Mouse (Mus musculus) Patski (cell line): Measurements from ENCODE around the gene Rpl10-ps3. TPM values are rescaled to one million over a fixed set of nuclear protein-coding genes. Genes with fewer than 3 reads are reported as not detected.

ENCODE experiments used
- ATAC-seq: fragments of 100-300 bp; one replicate; pipeline ENCODE4 v1.8.0; 2021
- CTCF ChIA-PET: fragments of 350-600 bp; sonication (Branson Sonifier 250); formaldehyde crosslinking; loops from one replicate; lab custom pipeline; 2022; ENCODE audit warnings: inconsistent platforms; lab: Charles Lee
- POLR2A ChIA-PET: fragments of 350-600 bp; sonication (Branson Sonifier 250); formaldehyde crosslinking; loops from one replicate; lab custom pipeline; 2022; ENCODE audit warnings: antibody characterized with exemption, inconsistent platforms; lab: Charles Lee
- DNase-seq: peaks from one replicate; pipeline ENCODE4 v3.0.0-alpha.2; 2011; ENCODE audit warnings: low read depth, low spot score
- H3K27me3 ChIP-seq: fragments of 371-371 bp; one replicate; pipeline ENCODE4 v1.5.1; 2021
- CTCF ChIP-seq: fragments of 100-300 bp; IDR thresholded peaks from one replicate; pipeline ENCODE4 v1.5.1; 2021
- in situ Hi-C: fragments of 300-500 bp; cut with MboI; formaldehyde crosslinking; loops from 3 replicates; pipeline ENCODE4 v1.11.1; 2018; ENCODE audit warnings: low pct_unique_long_range_greater_than_20kb, mixed read lengths
- polyA plus RNA-seq: library from polyadenylated mRNA; unstranded; gene quantifications from one replicate; pipeline ENCODE4 v1.2.3, GENCODE M21; 2021

The Rpl10-ps3 gene
- polyA plus RNA-seq, 1 experiment from 2014 or later: 157 TPM

- TF ChIP-seq CTCF: no peak
- no peak for DNase-seq
- ChIA-PET CTCF (interaction anchor here (0.9 kb wide), 1 partner anchor 126 kb away, joined by 3 read pairs; no protein-coding TSS in a partner anchor), POLR2A (no interaction called here)
- H3K27me3 ChIP-seq: peaks cover 4% of the 10 kb centered on the region
- in situ Hi-C loops: no loop called here
- ATAC-seq: no peak
Measured at GRCm38 (mm10) chr9:50311036-50311545, 33.7 kb downstream of the Rpl10-ps3 start.

- ChIA-PET CTCF (interaction anchor here (0.6 kb wide), 1 partner anchor 9 kb away, joined by 3 read pairs; no protein-coding TSS in a partner anchor), POLR2A (no interaction called here)
- peaks cover 6% of the 10 kb centered on the region for H3K27me3 ChIP-seq
- in situ Hi-C loops: no loop called here
- DNase-seq (no peak), ATAC-seq (no peak)
- TF ChIP-seq CTCF: no peak
Measured at GRCm38 (mm10) chr9:50305666-50306402, 38.9 kb downstream of the Rpl10-ps3 start.

GRCm38 (mm10) chr9:50305046-50305445 is 39.7 kb downstream of the Rpl10-ps3 start:
- DNase-seq: no peak
- TF ChIP-seq CTCF: no peak
- POLR2A ChIA-PET: no interaction called here
- no peak for ATAC-seq
- peaks cover 3% of the 10 kb centered on the region for H3K27me3 ChIP-seq
- CTCF ChIA-PET: no interaction called here
- in situ Hi-C loops: no loop called here

GRCm38 (mm10) chr9:50304004-50304403 is 40.8 kb downstream of the Rpl10-ps3 start:
- in situ Hi-C loops: no loop called here
- ATAC-seq (no peak), DNase-seq (no peak)
- H3K27me3 ChIP-seq: peaks cover 3% of the 10 kb centered on the region
- ChIA-PET POLR2A (no interaction called here), CTCF (no interaction called here)
- TF ChIP-seq CTCF: no peak

DNA sequence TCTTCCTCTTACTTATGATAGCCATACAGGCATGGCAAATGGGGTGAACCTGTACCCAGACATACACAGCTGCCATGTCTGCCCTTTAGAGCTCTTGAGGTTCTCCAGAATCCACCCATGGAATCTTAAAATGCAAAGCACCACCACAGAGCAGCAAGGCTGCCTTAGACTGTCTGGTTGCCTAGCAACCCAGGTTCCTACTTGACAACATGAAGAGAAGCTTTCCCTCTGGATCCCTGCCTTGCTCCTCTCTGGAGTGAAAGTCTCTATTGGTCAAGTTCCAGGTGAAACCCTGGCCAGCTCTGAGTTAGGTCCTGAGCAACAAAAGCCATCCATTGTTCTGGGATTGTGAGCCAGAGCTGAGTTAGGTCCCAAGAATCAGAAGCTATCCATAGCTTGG is 43.0 kb downstream of the Rpl10-ps3 start:
- no peak for TF ChIP-seq CTCF
- in situ Hi-C loops: no loop called here
- ChIA-PET CTCF (no interaction called here), POLR2A (no interaction called here)
- no peak for DNase-seq
- no peak for ATAC-seq
- H3K27me3 ChIP-seq: peaks cover 3% of the 10 kb centered on the region

GRCm38 (mm10) chr9:50298389-50298788 is 46.4 kb downstream of the Rpl10-ps3 start:
- ChIA-PET POLR2A (no interaction called here), CTCF (interaction anchor here (0.9 kb wide), 1 partner anchor 14 kb away, joined by 3 read pairs; no protein-coding TSS in a partner anchor)
- ATAC-seq (no peak), DNase-seq (no peak)
- in situ Hi-C loops: no loop called here
- no peak for TF ChIP-seq CTCF
- H3K27me3 ChIP-seq: peaks cover 16% of the 10 kb centered on the region

Other genes starting within 250 kb of the Rpl10-ps3 start
- 0.08 TPM for gene Plet1, start 149.6 kb upstream of the Rpl10-ps3 start, polyA plus RNA-seq
- 65.9 TPM for gene Pts, start 183.8 kb upstream of the Rpl10-ps3 start, polyA plus RNA-seq
- 3.6 TPM for gene Il18, start 209.9 kb upstream of the Rpl10-ps3 start, polyA plus RNA-seq
- gene Bco2, start 210.2 kb upstream of the Rpl10-ps3 start, polyA plus RNA-seq: 0.22 TPM
- not detected for gene Tex12, start 216.4 kb upstream of the Rpl10-ps3 start, polyA plus RNA-seq